Mouse (Mus musculus) erythroblast, embryonic 14.5 days (primary cell): ENCODE data around the gene Pwwp2b. TPM values are rescaled to one million over a fixed set of nuclear protein-coding genes. Genes with fewer than 3 reads are reported as not detected.
A peak's percentile ranks its signal among the peaks of the same experiment; 100 is the strongest.

Experiments used
- H3K27me3 ChIP-seq: 2 replicates; pipeline ENCODE4 v1.6.1; 2012; ENCODE audit warnings: inconsistent platforms; ENCODE audit not compliant: control insufficient read depth
- H3K36me3 ChIP-seq: 2 replicates; pipeline ENCODE4 v1.6.1; 2012; ENCODE audit warnings: mild to moderate bottlenecking, inconsistent platforms; ENCODE audit not compliant: control insufficient read depth
- H3K4me1 ChIP-seq: 2 replicates; pipeline ENCODE4 v1.6.1; 2012; ENCODE audit warnings: inconsistent platforms; ENCODE audit not compliant: control insufficient read depth
- H3K4me3 ChIP-seq: replicated peaks from 2 replicates; pipeline ENCODE3; 2012; ENCODE audit warnings: moderate library complexity, mild to moderate bottlenecking, inconsistent platforms
- H3K9me3 ChIP-seq: 2 replicates; pipeline ENCODE4 v1.6.1; 2012; ENCODE audit warnings: low read length, inconsistent platforms, mixed read lengths; ENCODE audit not compliant: control insufficient read depth
- GATA1 ChIP-seq: IDR thresholded peaks from 2 replicates; pipeline ENCODE4 v1.6.1; 2012; ENCODE audit warnings: low read length, inconsistent platforms, mixed read lengths
- TAL1 ChIP-seq: IDR thresholded peaks from 3 replicates; pipeline ENCODE4 v1.6.1; 2012; ENCODE audit warnings: low read length, inconsistent platforms, mixed read lengths
- polyA plus RNA-seq: library from polyadenylated mRNA; stranded (reverse); fragments of >175 nt; gene quantifications from 2 replicates; pipeline ENCODE4 v1.2.3, GENCODE M21; 2012

The Pwwp2b gene
- polyA plus RNA-seq, 1 experiment = not detected

DNA sequence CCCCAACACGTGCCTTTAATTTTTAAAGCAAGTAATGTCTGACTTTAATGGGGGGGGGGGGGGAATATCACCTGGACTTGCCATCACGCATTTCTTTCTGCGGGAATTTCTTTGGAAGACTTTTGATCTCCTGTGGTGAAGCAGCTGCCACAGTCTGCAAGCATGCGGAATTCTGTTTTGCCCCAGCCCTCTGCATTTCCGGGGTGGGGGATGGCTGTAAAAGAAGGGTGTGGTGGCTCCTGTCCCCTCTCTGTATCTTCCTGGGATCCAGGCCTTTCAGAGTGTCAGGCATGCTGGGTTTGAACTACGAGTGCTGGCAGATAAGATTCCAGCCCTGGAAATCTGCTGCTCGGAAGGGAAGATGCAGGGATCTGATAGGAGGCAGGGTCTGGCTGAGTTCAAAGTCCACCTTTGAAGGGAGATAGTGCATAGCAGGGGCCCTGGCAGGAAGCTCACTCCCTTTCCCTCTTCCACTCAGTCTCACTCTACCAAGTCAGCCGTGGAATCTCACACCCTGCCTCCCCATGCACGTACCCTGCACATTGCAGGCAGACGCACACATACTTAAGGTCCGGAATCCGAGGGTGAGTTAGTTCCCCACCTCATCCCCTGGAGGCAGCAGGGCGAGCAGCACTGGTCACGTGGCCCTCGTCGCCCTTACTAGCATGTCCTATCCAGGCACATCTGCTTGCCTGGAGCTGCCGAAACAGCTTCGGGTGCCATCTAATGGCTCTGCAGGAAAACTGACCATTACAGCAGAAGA is 13.7 kb upstream of the Pwwp2b start:
- no peak for TF ChIP-seq GATA1
- TF ChIP-seq TAL1 = no peak
- Histone ChIP-seq H3K4me3 (no peak overlapping the region), H3K4me1 (peaks cover 7% of the 10 kb centered on the region), H3K27me3 (peaks cover 2% of the 10 kb centered on the region), H3K36me3 (no peaks in the 10 kb centered on the region), H3K9me3 (no peaks in the 10 kb centered on the region)

GRCm38 (mm10) chr7:139235651-139236358 is 12.5 kb upstream of the Pwwp2b start:
- peaks cover 7% of the 10 kb centered on the region for H3K4me1 ChIP-seq
- no peak overlapping the region for H3K4me3 ChIP-seq
- no peaks in the 10 kb centered on the region for H3K9me3 ChIP-seq
- H3K36me3 ChIP-seq = no peaks in the 10 kb centered on the region
- TF ChIP-seq GATA1 = no peak
- no peak for TF ChIP-seq TAL1
- peaks cover 2% of the 10 kb centered on the region for H3K27me3 ChIP-seq

- Histone ChIP-seq H3K4me1 (peaks cover 4% of the 10 kb centered on the region), H3K36me3 (no peaks in the 10 kb centered on the region), H3K27me3 (peaks cover 2% of the 10 kb centered on the region), H3K4me3 (no peak overlapping the region), H3K9me3 (no peaks in the 10 kb centered on the region)
- no peak for TF ChIP-seq TAL1
- no peak for TF ChIP-seq GATA1
Measured at GRCm38 (mm10) chr7:139239432-139239831, 8.8 kb upstream of the Pwwp2b start.

- Histone ChIP-seq H3K36me3 (no peaks in the 10 kb centered on the region), H3K9me3 (no peaks in the 10 kb centered on the region), H3K27me3 (peaks cover 38% of the 10 kb centered on the region), H3K4me3 (no peak overlapping the region), H3K4me1 (peaks cover 25% of the 10 kb centered on the region)
- no peak for TF ChIP-seq TAL1
Measured at GRCm38 (mm10) chr7:139246086-139246485, 2.2 kb upstream of the Pwwp2b start.

- Histone ChIP-seq H3K9me3 (no peaks in the 10 kb centered on the region), H3K36me3 (no peaks in the 10 kb centered on the region), H3K4me1 (peaks cover 25% of the 10 kb centered on the region), H3K27me3 (peaks cover 38% of the 10 kb centered on the region), H3K4me3 (peak overlapping the region; percentile 56)
- TF ChIP-seq TAL1 = no peak
- no peak for TF ChIP-seq GATA1
Measured at GRCm38 (mm10) chr7:139246931-139247880, 1.1 kb upstream of the Pwwp2b start.

GRCm38 (mm10) chr7:139248615-139249405 is 528 bp downstream of the Pwwp2b start:
- H3K9me3 ChIP-seq = no peaks in the 10 kb centered on the region
- peak overlapping the region; percentile 56 for H3K4me3 ChIP-seq
- H3K4me1 ChIP-seq = peaks cover 27% of the 10 kb centered on the region
- TF ChIP-seq GATA1 (no peak), TAL1 (no peak)
- H3K36me3 ChIP-seq = no peaks in the 10 kb centered on the region
- H3K27me3 ChIP-seq = peaks cover 38% of the 10 kb centered on the region

- Histone ChIP-seq H3K4me3 (no peak overlapping the region), H3K4me1 (peaks cover 27% of the 10 kb centered on the region), H3K9me3 (no peaks in the 10 kb centered on the region)
Measured at GRCm38 (mm10) chr7:139249406-139250210, 1.3 kb downstream of the Pwwp2b start.

More at GRCm38 (mm10) chr7:139249406-139250210, 1.3 kb downstream of the Pwwp2b start:
- Histone ChIP-seq H3K27me3 (peaks cover 38% of the 10 kb centered on the region), H3K36me3 (no peaks in the 10 kb centered on the region)
- TF ChIP-seq TAL1 (no peak), GATA1 (no peak)
